Mouse (Mus musculus) spleen, embryonic (tissue): Measurements from ENCODE around the gene Ctsh.
"Not testable (repeated sequence)": the region's sequence is repeated elsewhere in the genome, so short reads cannot be mapped to it uniquely, and the experiment has no call there.

Experiments
- CTCF ChIA-PET: fragments of 350-600 bp; sonication (Branson Sonifier 250); formaldehyde crosslinking; loops from one replicate; lab custom pipeline; 2022; lab: Charles Lee

Gene Ctsh

DNA sequence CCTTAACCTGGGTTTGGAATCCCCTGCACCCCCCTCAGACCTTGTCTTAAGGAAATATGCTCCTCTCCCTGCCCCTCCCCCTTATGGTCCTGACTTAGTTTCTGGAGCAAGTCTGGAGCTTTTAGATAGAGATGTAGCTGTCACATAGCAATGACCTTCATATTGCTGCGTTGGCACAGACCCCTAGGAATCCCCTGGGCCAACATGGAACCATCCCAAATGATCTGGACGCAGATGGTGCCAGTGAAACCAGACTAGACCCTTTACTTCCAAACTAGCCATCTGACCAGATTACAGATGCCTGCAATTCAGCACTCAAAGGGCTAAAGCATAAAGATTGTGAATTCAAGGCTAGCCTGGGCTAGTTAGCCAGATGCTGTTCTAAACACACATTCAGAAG is 2.8 kb downstream of the Ctsh start:
- CTCF ChIA-PET, result no interaction called here

DNA sequence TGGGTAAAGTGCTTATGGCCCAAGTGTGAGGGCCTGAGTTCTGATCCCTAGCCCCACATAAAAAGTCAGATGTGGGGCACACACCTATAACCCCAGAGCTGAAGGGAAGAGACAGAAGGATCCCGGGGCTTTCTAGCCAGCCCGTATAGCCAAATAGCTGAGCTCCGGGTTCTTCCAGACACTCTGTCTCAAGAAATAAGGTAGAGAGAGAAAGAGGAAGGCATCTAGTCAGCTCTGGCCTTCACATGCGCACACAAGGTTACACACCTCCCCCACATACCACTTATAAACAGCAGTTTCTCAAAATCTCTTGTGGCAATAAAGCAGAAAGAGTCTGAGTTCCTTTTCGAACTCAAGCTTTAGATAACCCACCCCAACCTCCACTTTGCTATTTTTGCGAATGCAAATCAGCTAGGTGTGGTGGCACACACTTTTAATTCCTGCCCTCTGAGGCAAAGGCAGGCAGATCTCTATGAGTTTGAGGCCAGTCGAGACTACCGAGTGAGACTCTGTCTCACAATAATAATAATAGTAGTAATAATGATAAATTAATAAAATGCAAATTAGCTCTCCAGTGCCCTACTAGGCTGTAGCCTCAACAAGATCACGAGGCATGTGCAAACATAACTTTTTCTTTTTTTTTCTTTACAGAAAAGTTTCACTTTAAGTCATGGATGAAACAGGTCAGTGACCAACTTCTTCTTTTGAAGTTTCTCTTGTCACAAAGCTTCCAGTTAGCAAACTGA is 6.0 kb downstream of the Ctsh start:
- CTCF ChIA-PET, result interaction anchor here (0.6 kb wide), 1 partner anchor 10 kb away, joined by 6 read pairs; no protein-coding TSS in a partner anchor

GRCm38 (mm10) chr9:90060574-90060875 is 6.6 kb downstream of the Ctsh start:
- CTCF ChIA-PET, result interaction anchor here (0.6 kb wide), 1 partner anchor 13 kb away, joined by 4 read pairs; no protein-coding TSS in a partner anchor

GRCm38 (mm10) chr9:90060932-90061331 is 7.0 kb downstream of the Ctsh start:
- CTCF ChIA-PET, result interaction anchor here (0.6 kb wide), 1 partner anchor 13 kb away, joined by 4 read pairs; no protein-coding TSS in a partner anchor

- CTCF ChIA-PET, result interaction anchor here (0.7 kb wide), 1 partner anchor 31 kb away, joined by 3 read pairs; no protein-coding TSS in a partner anchor
Measured at GRCm38 (mm10) chr9:90067341-90067740, 13.4 kb downstream of the Ctsh start.

DNA sequence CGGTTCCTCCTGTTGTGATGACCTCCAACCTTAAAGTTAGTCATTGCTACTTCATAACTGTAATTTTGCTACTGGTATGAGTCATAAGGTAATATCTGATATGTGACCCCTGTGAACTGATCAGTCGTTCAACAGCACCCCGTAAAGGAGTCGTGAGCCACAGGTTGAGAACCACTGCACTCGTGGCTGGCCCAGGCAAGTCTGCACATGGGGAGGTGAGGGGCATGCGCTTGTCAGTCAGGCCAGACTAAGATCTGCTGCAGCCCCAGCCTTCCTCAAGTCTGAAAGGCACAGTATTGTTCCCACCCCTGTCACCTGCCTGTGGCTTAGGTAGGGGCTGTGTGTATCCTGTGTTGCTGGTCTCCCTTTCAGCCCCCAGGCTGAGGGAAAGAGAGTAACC is 14.8 kb downstream of the Ctsh start:
- CTCF ChIA-PET, result interaction anchor here (0.6 kb wide), 1 partner anchor 1587 kb away, joined by 3 read pairs; no protein-coding TSS in a partner anchor

DNA sequence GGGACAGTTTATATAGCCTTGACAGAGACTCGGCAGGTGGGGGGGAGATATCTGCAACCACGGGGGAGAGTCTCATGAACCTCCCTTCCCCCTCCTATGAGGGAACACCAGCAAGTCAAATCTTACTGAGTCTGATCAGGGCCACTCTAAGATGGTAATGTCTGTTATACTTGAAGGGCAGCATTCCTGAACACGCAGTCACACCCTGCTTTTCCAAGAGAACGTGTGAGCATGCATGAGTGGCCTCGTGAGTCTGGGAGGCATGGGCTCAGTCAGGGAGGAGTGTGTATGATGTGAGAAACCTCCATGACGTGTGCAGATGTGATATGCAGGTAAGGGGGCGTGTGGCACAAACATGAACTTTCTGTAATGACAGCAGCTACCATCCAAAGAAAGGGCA is 15.5 kb downstream of the Ctsh start:
- CTCF ChIA-PET, result interaction anchor here (0.6 to 0.7 kb wide), 2 partner anchors 13 to 40 kb away, joined by 3 to 5 read pairs; no protein-coding TSS in a partner anchor

DNA sequence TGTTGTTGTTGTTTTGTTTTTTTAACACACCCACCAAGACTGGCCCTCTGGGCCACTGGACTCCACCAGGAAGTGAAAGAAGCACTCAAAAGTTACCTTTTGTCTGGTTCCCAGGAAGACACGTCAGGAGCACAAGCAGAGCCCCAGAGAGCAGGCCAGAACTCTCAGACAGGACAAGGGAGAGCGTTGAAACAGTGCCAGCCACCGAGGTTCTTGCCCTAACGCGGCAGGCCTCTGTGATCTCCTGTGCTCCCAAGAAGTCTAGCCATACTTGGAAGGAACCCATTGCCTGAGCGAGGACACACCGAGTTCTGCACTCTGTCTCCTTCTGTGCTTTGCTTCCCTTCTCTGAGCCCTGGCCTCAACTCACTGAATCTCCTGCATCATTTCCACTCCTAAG is 16.2 kb downstream of the Ctsh start:
- CTCF ChIA-PET, result interaction anchor here (0.6 to 0.7 kb wide), 2 partner anchors 13 to 41 kb away, joined by 3 to 5 read pairs; no protein-coding TSS in a partner anchor

GRCm38 (mm10) chr9:90075336-90075735 is 21.4 kb downstream of the Ctsh start:
- CTCF ChIA-PET, result no interaction called here

DNA sequence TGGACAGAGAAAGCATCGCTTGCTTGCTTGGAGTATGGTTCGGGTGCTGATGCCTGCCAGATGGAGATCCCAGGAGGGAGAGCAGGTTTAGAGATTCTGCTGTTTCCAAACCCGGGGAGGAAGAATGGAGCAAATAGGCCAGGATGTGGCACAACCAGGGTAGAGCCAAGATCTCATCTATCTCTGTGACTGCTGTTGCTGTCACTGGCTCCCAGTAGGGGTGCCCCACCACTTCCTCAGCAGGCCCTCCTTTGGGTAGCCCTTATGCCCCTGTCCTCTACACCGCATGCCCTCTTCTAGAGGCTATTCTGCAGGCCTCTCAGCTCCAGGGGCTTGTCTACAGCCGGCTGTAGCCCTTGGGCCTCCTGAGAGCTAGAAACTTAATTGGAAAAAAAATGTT is 22.2 kb downstream of the Ctsh start:
- CTCF ChIA-PET, result no interaction called here

- CTCF ChIA-PET, result interaction anchor here (0.6 to 0.7 kb wide), 3 partner anchors 147 to 1335 kb away, joined by 4 to 8 read pairs (median 4); no protein-coding TSS in a partner anchor
Measured at GRCm38 (mm10) chr9:90076849-90077461, 23.0 kb downstream of the Ctsh start.

DNA sequence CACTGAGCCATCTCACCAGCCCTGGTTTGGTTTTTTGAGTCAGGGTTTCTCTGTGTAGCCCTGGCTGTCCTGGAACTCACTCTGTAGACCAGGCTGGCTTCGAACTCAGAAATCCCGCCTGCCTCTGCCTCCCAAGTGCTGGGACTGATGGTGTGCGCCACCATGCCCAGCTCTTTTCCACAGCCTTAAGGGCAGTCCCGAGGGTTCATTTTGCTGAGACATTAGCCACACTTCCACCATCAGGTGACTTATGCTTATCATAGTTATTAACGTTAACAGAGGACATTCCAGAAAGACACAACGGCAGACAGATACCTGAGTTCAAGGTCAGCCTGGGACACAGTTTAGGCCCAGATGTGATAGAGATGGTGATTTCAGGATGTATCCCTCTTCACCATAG is 28.0 kb downstream of the Ctsh start:
- CTCF ChIA-PET, result not testable (repeated sequence)

GRCm38 (mm10) chr9:90082992-90083391 is 29.0 kb downstream of the Ctsh start:
- CTCF ChIA-PET, result interaction anchor here (0.6 to 0.8 kb wide), 4 partner anchors 10 to 208 kb away, joined by 3 to 6 read pairs (median 4); no protein-coding TSS in a partner anchor

- CTCF ChIA-PET, result no interaction called here
Measured at GRCm38 (mm10) chr9:90084152-90084551, 30.2 kb downstream of the Ctsh start.

GRCm38 (mm10) chr9:90084766-90085468 is 31.0 kb downstream of the Ctsh start:
- CTCF ChIA-PET, result no interaction called here

DNA sequence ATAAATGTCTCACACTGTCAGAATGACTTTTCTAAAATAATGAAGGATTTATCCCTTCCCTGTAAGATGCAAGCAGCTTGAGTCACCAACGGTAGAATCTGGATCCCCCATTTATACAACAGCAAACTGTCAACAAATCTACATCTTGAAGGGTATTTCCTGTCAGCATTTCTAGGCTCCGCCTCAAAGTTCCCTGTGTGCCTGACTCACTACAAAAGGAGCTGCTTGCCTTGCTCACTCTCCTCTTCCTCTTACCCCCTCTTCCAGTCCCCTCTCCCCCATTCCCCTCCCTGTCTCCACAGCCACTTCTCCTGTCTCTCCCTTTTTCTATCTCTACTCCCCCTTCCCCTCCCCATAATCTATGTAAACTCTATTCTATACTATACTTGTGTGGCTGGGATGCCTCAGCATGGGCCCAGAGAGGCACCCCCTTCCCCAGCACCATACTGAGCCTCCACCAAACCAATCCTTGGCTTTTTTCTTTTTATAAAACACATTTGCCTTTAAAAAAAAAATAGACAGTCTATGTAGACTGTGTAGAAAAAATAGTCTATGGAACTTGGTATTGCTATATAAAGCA is 34.0 kb downstream of the Ctsh start:
- CTCF ChIA-PET, result no interaction called here

DNA sequence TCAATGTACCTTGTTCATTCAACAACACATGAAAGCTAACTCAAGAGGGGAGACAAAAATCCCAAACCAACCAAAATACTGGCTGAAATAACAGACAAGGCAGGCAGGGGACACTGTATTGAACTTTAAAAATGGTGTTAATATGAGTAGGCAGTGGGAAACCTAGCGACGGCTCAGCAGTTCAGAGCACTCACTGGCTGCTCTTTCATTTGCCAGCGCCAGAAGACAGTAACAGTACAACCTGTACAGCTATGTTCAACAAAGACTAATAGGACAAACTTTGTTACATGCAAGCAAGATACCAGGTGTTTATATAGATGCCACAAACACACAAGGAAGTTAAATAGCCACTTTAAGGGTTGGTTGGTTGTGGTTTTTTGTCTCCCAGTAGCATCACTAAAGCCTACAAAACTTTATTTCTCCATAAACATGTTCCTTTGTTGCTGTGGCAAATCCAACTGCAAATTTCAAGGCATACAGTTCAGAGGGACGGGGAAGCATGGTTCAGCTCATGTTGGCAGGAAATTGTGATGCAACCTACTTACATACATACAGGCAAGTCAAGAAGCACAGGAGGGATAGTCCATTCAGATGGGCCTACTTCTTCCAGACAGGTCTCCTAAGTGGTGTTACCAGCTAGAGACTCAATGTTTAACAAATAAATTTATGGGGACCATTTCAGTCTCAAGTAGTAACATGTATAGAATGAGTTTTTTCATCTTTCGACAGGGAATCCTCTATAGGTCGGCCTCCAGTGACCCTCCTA is 35.6 kb downstream of the Ctsh start:
- CTCF ChIA-PET, result no interaction called here

- CTCF ChIA-PET, result interaction anchor here (0.5 to 0.7 kb wide), 2 partner anchors 9 to 16 kb away, joined by 3 to 6 read pairs; no protein-coding TSS in a partner anchor
Measured at GRCm38 (mm10) chr9:90098934-90099333, 45.0 kb downstream of the Ctsh start.

DNA sequence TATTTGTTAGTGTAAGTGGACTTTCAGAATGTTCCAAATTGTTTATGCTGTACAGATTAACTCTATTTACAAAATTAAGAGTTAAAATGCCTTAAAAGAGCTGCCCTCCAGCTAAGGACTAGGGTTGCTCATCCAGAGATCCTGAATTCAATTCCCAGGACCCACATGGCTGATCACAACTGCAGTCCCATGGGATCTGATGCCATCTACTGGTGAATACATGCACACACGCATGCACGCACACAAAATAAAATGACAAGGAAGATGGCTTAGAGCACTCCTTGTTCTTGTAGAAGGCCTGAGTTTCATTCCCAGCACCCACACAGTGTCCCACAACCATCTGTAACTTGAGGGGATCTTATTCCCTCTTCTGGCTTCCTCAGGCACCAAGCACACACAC is 46.8 kb downstream of the Ctsh start:
- CTCF ChIA-PET, result no interaction called here

- CTCF ChIA-PET, result no interaction called here
Measured at GRCm38 (mm10) chr9:90105462-90105861, 51.5 kb downstream of the Ctsh start.

DNA sequence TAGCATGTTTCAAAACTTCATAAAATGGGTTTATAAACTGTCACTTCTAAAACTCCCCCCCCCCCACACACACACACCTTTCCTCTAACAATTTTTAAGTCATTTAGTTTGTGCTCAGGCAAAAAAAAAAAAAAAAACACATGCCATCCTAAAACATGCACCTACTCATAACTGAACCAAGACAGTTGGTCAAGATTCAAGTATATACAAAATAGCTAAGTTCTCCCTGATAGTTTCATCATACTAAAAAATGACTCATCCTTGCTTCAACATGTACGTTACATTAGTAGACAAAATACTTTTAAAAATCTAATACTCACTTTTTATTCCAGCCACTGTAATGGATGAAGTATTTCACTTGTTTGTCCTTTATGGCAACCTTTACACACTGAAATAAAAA is 53.0 kb downstream of the Ctsh start:
- CTCF ChIA-PET, result interaction anchor here (0.6 to 0.7 kb wide), 2 partner anchors 9 to 10 kb away, joined by 3 to 7 read pairs; no protein-coding TSS in a partner anchor
